Mouse (Mus musculus): ENCODE results near the gene Vwa8. TPM values are rescaled to one million over a fixed set of nuclear protein-coding genes. Genes with fewer than 3 reads are reported as not detected.

Vwa8 gene
- polyA plus RNA-seq (2015; fragmentation: Nextera tagmentation; extraction: Ambion mirVana) = 5.8 and 7.8 TPM in 2 replicates

GRCm38 (mm10) chr14:78848941-78849911, at the start of gene Vwa8:
TSS of gene Vwa8 (plus strand) at chr14:78849052.

Other genes starting within 250 kb of the Vwa8 start
- gene Dgkh, start 116.3 kb upstream of the Vwa8 start, polyA plus RNA-seq (2015; fragmentation: Nextera tagmentation; extraction: Ambion mirVana) = 1.2 and 1.5 TPM in 2 replicates